Mouse (Mus musculus) myocyte (in vitro differentiated cells): ENCODE results near the gene Mrpl58.

Experiments used
- CEBPB ChIP-seq: IDR thresholded peaks from 2 replicates; pipeline ENCODE4 v1.6.1; 2011; ENCODE audit warnings: mild to moderate bottlenecking, moderate library complexity; ENCODE audit not compliant: poor library complexity, insufficient read depth, severe bottlenecking
- E2F4 ChIP-seq: IDR thresholded peaks from one replicate; pipeline ENCODE4 v1.6.1; 2011; ENCODE audit warnings: mild to moderate bottlenecking, control low read depth, moderate library complexity; ENCODE audit not compliant: insufficient read depth
- MAX ChIP-seq: IDR thresholded peaks from one replicate; pipeline ENCODE4 v1.6.1; 2011; ENCODE audit warnings: low read depth, mild to moderate bottlenecking, control low read depth
- MYOD1 ChIP-seq, 3 experiments: IDR thresholded peaks; one replicate each; pipeline ENCODE4 v1.6.1; 2011; ENCODE audit warnings: control low read depth in 2 of 3, low read depth in 2 of 3, mild to moderate bottlenecking in 2 of 3, moderate library complexity in 1 of 3; ENCODE audit not compliant: insufficient read length in 2 of 3, control insufficient read depth in 1 of 3
- MYOG ChIP-seq, 3 experiments: IDR thresholded peaks; one replicate each; pipeline ENCODE4 v1.6.1; 2011; ENCODE audit warnings: control low read depth in 2 of 3, low read depth in 2 of 3, mild to moderate bottlenecking in 2 of 3; ENCODE audit not compliant: insufficient read length in 2 of 3, control insufficient read depth in 1 of 3, insufficient read depth in 1 of 3
- POLR2A ChIP-seq: IDR thresholded peaks from one replicate; pipeline ENCODE4 v1.6.1; 2011; ENCODE audit warnings: low read depth, mild to moderate bottlenecking, control low read depth, moderate library complexity; ENCODE audit not compliant: insufficient read length
- POLR2AphosphoS2 ChIP-seq: IDR thresholded peaks from one replicate; pipeline ENCODE4 v1.6.1; 2011; ENCODE audit warnings: low read depth, control low read depth; ENCODE audit not compliant: insufficient read length
- REST ChIP-seq: IDR thresholded peaks from one replicate; pipeline ENCODE4 v1.6.1; 2011; ENCODE audit warnings: mild to moderate bottlenecking, control low read depth, moderate library complexity; ENCODE audit not compliant: insufficient read depth, insufficient read length
- SRF ChIP-seq: IDR thresholded peaks from one replicate; pipeline ENCODE4 v1.6.1; 2011; ENCODE audit warnings: low read depth; ENCODE audit not compliant: control insufficient read depth, insufficient read length
- TCF12 ChIP-seq: IDR thresholded peaks from one replicate; pipeline ENCODE4 v1.6.1; 2011; ENCODE audit warnings: mild to moderate bottlenecking, control low read depth; ENCODE audit not compliant: poor library complexity, insufficient read depth, severe bottlenecking
- TCF3 ChIP-seq: IDR thresholded peaks from one replicate; pipeline ENCODE4 v1.6.1; 2011; ENCODE audit warnings: low read depth, control low read depth; ENCODE audit not compliant: insufficient read length
- USF1 ChIP-seq: IDR thresholded peaks from one replicate; pipeline ENCODE4 v1.6.1; 2011; ENCODE audit warnings: low read depth, mild to moderate bottlenecking, control low read depth, moderate library complexity

- TF ChIP-seq E2F4 (no peak), POLR2A (no peak), TCF12 (no peak), CEBPB (no peak), USF1 (no peak), REST (no peak), MYOD1 (IDR thresholded peaks at IDR 0.05; ENCODE audit: control insufficient read depth in 1 of 3, insufficient read length in 2 of 3, low read depth in 2 of 3) (no peak), TCF3 (no peak), SRF (no peak), MAX (no peak), MYOG (IDR thresholded peaks at IDR 0.05; ENCODE audit: control insufficient read depth in 1 of 3, insufficient read depth in 1 of 3, insufficient read length in 2 of 3, low read depth in 2 of 3) (no peak), POLR2AphosphoS2 (no peak)
These were observed 37.4 kb upstream of the Mrpl58 start for GRCm38 (mm10) chr11:115366039-115366705.
